Mouse (Mus musculus): ENCODE measurements around the gene Nub1.

The Nub1 gene

GRCm38 (mm10) chr5:24741172-24741885 lies 56.0 kb downstream of the Nub1 start:
- no peak for DNase-seq (ENCODE audit: low spot score in 2 of 2)

GRCm38 (mm10) chr5:24743956-24744355 lies 58.6 kb downstream of the Nub1 start:
- DNase-seq (ENCODE audit: low spot score in 2 of 2), result no peak

DNA sequence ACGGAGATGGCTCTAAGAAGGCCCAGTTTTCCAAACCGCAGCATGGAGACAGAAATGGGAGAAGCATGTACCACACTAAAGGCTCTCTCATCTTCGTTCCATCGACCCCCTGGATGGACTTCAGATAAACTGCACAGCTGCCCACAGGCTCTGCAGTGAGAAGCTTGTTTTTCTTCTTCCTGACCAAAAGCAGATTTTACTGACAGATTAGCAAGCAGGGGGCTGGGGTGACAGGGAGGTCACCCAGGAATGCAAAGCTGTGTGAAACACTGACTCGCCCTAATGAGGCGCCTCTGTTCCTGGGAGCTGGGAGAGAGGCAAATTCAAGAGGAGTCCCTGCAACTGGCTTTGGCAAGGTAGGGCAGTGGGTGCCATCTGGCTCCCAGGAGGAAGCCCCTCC lies 62.2 kb downstream of the Nub1 start:
- no peak for DNase-seq (ENCODE audit: low spot score in 2 of 2)

- no peak for DNase-seq (ENCODE audit: low spot score in 2 of 2)
Measured at GRCm38 (mm10) chr5:24749731-24750130, 64.4 kb downstream of the Nub1 start.

- peak; percentile 80 to 83 for DNase-seq (ENCODE audit: low spot score in 2 of 2)
Measured at GRCm38 (mm10) chr5:24750321-24751304, 65.3 kb downstream of the Nub1 start.

DNA sequence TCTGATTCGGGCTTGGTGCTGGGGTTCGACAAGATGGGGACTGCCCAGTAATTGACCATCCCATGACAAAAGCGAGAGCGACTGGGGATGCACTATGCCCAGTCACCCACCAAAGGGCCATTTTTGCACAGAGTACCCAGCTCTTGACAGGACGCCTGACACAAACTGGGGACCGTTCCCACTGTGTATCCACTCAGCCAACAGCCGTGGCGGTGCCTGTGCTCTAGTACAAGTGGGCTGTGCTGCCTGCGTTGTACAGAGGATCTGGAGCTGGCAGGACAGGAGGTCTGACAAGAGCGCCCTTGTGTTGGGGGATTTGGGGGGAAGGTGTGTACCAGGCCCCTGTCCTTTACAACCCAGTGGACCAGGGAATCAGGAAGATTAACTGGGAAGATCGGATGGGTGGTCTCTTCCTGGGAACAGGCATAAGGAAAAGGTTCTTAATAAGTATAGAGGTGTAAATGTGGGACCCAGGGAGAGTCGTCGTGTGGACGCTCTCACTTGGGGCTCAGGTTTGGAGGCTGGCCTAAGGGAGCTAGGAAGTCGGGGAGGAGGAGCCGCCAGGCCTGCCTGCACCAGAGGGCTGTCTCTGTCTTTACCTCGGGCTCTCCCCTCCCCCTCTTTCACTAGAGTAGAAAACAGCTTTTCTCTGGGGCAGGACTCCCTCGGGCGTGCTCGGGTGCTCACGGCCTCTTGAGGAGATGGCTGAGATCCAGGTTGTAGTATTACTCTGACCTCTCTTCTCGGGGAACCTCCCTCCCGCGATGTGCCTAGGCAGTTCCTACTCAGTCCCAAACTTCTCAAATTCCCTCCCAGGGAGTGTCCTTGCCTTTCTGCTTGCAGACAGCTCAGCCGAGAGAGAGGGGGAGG lies 66.2 kb downstream of the Nub1 start:
- peak; percentile 43 to 64 for DNase-seq (ENCODE audit: low spot score in 2 of 2)

DNA sequence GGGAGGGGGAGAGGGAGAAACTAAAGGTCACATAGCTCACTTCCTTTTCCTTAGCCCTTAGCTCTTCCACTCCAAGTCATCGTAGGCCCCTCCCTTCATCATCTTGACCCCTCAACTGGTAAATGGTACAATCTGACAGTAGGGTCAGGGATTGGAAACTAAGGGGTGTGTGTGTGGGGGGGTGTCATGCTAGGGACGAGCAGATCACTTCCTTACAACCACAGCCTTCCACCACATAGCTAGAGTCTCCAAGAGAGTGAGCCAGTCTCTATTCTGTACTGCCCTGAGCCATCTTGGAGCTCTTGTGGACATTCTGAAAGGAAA lies 66.8 kb downstream of the Nub1 start:
- no peak for DNase-seq (ENCODE audit: low spot score in 2 of 2)

GRCm38 (mm10) chr5:24756931-24757330 lies 71.6 kb downstream of the Nub1 start:
- DNase-seq (ENCODE audit: low spot score in 2 of 2), result no peak

GRCm38 (mm10) chr5:24757816-24758215 lies 72.5 kb downstream of the Nub1 start, which contains the start of gene Crygn:
Gene Crygn, minus strand, starts transcription at chr5:24758008.
- DNase-seq (ENCODE audit: low spot score in 2 of 2), result no peak

Data from urinary bladder, adult 18-20 months (tissue).